8 mouse cellular contexts compared by ENCODE assay signal in the genomic region with DNA sequence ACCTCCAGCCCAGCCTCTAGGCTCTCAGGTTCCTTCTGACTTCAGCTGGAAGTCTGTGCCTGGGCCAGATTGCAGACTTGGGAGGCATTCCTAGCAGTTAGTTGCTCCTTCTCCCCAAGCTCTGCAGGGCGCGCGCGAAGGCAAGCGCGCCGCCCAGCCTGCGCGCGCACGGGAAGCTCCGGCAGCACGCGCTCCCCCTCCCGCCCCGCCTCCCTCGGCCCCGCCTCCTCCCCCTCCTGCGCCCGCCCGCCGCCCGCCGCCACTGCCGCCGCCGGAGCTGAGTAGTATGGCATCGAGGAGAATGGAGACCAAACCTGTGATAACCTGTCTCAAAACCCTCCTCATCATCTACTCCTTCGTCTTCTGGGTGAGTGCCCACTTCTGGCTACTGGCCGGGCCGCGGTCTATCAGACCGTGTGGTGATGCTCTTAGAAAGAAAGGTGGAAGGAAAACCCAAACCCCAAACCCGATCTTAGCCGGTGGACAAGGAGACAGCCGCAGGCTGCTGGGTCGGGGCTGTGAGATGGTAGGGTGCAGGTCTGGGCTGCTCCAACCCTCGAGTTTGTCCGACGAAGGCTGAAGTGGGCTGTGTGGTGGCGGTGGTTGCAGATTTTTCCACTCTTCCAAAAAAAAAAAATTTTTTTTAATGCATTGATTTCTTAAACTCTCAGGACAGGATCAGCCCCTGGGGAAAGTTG. TPM values are rescaled to one million over a fixed set of nuclear protein-coding genes. Genes with fewer than 3 reads are reported as not detected.
DNase-seq lines count a peak whose midpoint lies in the region; ATAC-seq lines count a peak whose summit lies in the region.

TSS of gene Tspan7 (plus strand) at position 287 of the 698 bp plus-strand sequence.

- 0 out of 2 replicates have a peak within 1 kb of the TSS, but pooled peaks have one; percentile 57 for H3K27ac ChIP-seq in embryonic facial prominence, embryonic 12.5 days
- H3K27ac ChIP-seq in limb, embryonic 11.5 days (replicated peaks; ENCODE audit: low read depth, low read length) = no peak within 1 kb of the TSS
- no peak within 1 kb of the TSS for H3K27ac ChIP-seq in midbrain, embryonic 11.5 days (ENCODE audit: low read depth, low read length)

- H3K4me2 ChIP-seq in embryonic facial prominence, embryonic 12.5 days (replicated peaks) = peak within 1 kb of the TSS; percentile 56
- peak within 1 kb of the TSS; percentile 57 for H3K4me2 ChIP-seq in limb, embryonic 11.5 days (ENCODE audit: low read depth, severe bottlenecking)
- H3K4me2 ChIP-seq in midbrain, embryonic 11.5 days = peak within 1 kb of the TSS; percentile 51

- 0 out of 2 replicates have a peak, but pooled peaks cover 7% of the 10 kb centered on the region for H3K27me3 ChIP-seq in embryonic facial prominence, embryonic 12.5 days
- no peaks in the 10 kb centered on the region for H3K27me3 ChIP-seq in limb, embryonic 11.5 days (ENCODE audit: control insufficient read depth, insufficient read depth, low read length)
- no peaks in the 10 kb centered on the region for H3K27me3 ChIP-seq in midbrain, embryonic 11.5 days (ENCODE audit: control insufficient read depth, insufficient read depth, low read length)

- H3K4me1 ChIP-seq in embryonic facial prominence, embryonic 12.5 days = no peaks in the 10 kb centered on the region
- no peaks in the 10 kb centered on the region for H3K4me1 ChIP-seq in limb, embryonic 11.5 days (ENCODE audit: control insufficient read depth, insufficient read depth, low read length)
- no peaks in the 10 kb centered on the region for H3K4me1 ChIP-seq in midbrain, embryonic 11.5 days (ENCODE audit: control insufficient read depth, insufficient read depth, low read length)

- peak; percentile 83 for ATAC-seq in embryonic facial prominence, embryonic 12.5 days (ENCODE audit: insufficient number of reproducible peaks, insufficient read depth, low FRiP score, low TSS enrichment)
- peak; percentile 86 for ATAC-seq in limb, embryonic 11.5 days (ENCODE audit: insufficient number of reproducible peaks, low FRiP score, low TSS enrichment, low read depth)
- peak; percentile 88 for ATAC-seq in midbrain, embryonic 11.5 days (ENCODE audit: low FRiP score)
- ATAC-seq in inflammation-experienced regulatory T-cells, adult 6 months = no peak

- H3K4me3 ChIP-seq in embryonic facial prominence, embryonic 12.5 days = peak within 1 kb of the TSS; percentile 45
- peak within 1 kb of the TSS; percentile 37 for H3K4me3 ChIP-seq in limb, embryonic 11.5 days (ENCODE audit: low read depth, low read length)
- peak within 1 kb of the TSS; percentile 43 for H3K4me3 ChIP-seq in midbrain, embryonic 11.5 days (ENCODE audit: low read depth, low read length)

- peak within 1 kb of the TSS; percentile 47 for H3K9ac ChIP-seq in embryonic facial prominence, embryonic 12.5 days
- H3K9ac ChIP-seq in limb, embryonic 11.5 days (ENCODE audit: low read length) = peak within 1 kb of the TSS; percentile 55
- peak within 1 kb of the TSS; percentile 51 for H3K9ac ChIP-seq in midbrain, embryonic 11.5 days (ENCODE audit: low read length)

- peak; percentile 87 for DNase-seq in brain, adult 2 months (ENCODE audit: low read depth, low spot score)
- peak; percentile 52 to 57 for DNase-seq in heart, adult 18-20 months
- peak; percentile 34 for DNase-seq in kidney, adult 11 months
- DNase-seq in limb, embryonic 11.5 days (ENCODE audit: low spot score) = peak; percentile 74
- peak; percentile 94 for DNase-seq in midbrain, embryonic 11.5 days (ENCODE audit: low spot score, missing footprints)
- peak; percentile 24 for DNase-seq in skeletal muscle tissue, adult 2 months (ENCODE audit: low read depth, low spot score)

- H3K36me3 ChIP-seq in embryonic facial prominence, embryonic 12.5 days = no peaks in the 10 kb centered on the region
- H3K36me3 ChIP-seq in limb, embryonic 11.5 days (ENCODE audit: control insufficient read depth, insufficient read depth, low read length) = no peaks in the 10 kb centered on the region
- no peaks in the 10 kb centered on the region for H3K36me3 ChIP-seq in midbrain, embryonic 11.5 days (ENCODE audit: control insufficient read depth, insufficient read depth, low read length)

- 22% methylated on average over 34 of the region's 41 CpGs for WGBS in embryonic facial prominence, embryonic 12.5 days
- WGBS in limb, embryonic 11.5 days = 23% methylated on average over 24 of the region's 41 CpGs
- 16% methylated on average over 35 of the region's 41 CpGs for WGBS in midbrain, embryonic 11.5 days

- no peaks in the 10 kb centered on the region for H3K9me3 ChIP-seq in embryonic facial prominence, embryonic 12.5 days
- H3K9me3 ChIP-seq in limb, embryonic 11.5 days (ENCODE audit: control insufficient read depth, low read length) = no peaks in the 10 kb centered on the region
- no peaks in the 10 kb centered on the region for H3K9me3 ChIP-seq in midbrain, embryonic 11.5 days (ENCODE audit: control insufficient read depth, low read length)

RNA-seq across cellular contexts. Expression of gene Tspan7, which starts in this region (rescaled TPM):
- 67.8 and 70.4 TPM in 2 replicates for polyA plus RNA-seq in embryonic facial prominence, embryonic 12.5 days (2016; fragmentation: Nextera tagmentation; extraction: Ambion mirVana)
- 100 to 1,000 TPM; 126 to 137 TPM for total RNA-seq in heart, adult 18-20 months (2021)
- 49.2 and 50.9 TPM in 2 replicates for polyA plus RNA-seq in limb, embryonic 11.5 days (2014; fragmentation: Nextera tagmentation; extraction: Ambion mirVana)
- polyA plus RNA-seq in midbrain, embryonic 11.5 days (2014; fragmentation: Nextera tagmentation; extraction: Ambion mirVana) = 74.4 and 74.5 TPM in 2 replicates
- not detected for polyA plus RNA-seq in inflammation-experienced regulatory T-cells, adult 6 months (2017; shearing (Covaris generic))

Comparison
In these comparisons a context has a peak if more than half of its experiments do, and no peak if none do; other contexts are left out.
1. RNA of gene Tspan7 (polyA plus RNA-seq): 74.4 to 74.5 TPM in midbrain, embryonic 11.5 days, 67.8 to 70.4 TPM in embryonic facial prominence, embryonic 12.5 days and 49.2 to 50.9 TPM in limb, embryonic 11.5 days; not detected in inflammation-experienced regulatory T-cells, adult 6 months; every median in the first group is over 10 times any median in the second.
2. DNase-seq: peak in every context shown above with its lines; median percentile 94 in midbrain, embryonic 11.5 days; 87 in brain, adult 2 months; 74 in limb, embryonic 11.5 days; 54 in heart, adult 18-20 months; 34 in kidney, adult 11 months; 24 in skeletal muscle tissue, adult 2 months.
3. Peak in every context shown above with its lines, with median percentiles within 50 percentile points of each other: H3K4me2 ChIP-seq, H3K4me3 ChIP-seq and H3K9ac ChIP-seq.